Mouse (Mus musculus) CD8-positive naive resting alpha-beta T cell, adult 2 months (primary cell): ENCODE measurements around the gene Gm10217.

Experiments
- DNase-seq, 2 experiments: peaks; one replicate each; pipeline ENCODE4 v3.0.0; 2022; ENCODE audit warnings: low read depth in 2 of 2, low spot score in 2 of 2

Gene Gm10217

GRCm38 (mm10) chr8:9863951-9864350 is at the start of gene Gm10217:
Gene Gm10217, plus strand, starts transcription at chr8:9864251.
- no peak for DNase-seq

- no peak for DNase-seq
Observed at GRCm38 (mm10) chr8:9824770-9825169, 39.3 kb upstream of the Gm10217 start.

GRCm38 (mm10) chr8:9840257-9840656 is 23.8 kb upstream of the Gm10217 start:
- no peak for DNase-seq

GRCm38 (mm10) chr8:9859286-9859685 is 4.8 kb upstream of the Gm10217 start:
- no peak for DNase-seq

GRCm38 (mm10) chr8:9860539-9861203 is 3.4 kb upstream of the Gm10217 start:
- DNase-seq: no peak

- no peak for DNase-seq
Observed at GRCm38 (mm10) chr8:9865150-9865549, 1.1 kb downstream of the Gm10217 start.

GRCm38 (mm10) chr8:9868094-9868493 is 4.0 kb downstream of the Gm10217 start:
- DNase-seq: no peak

GRCm38 (mm10) chr8:9876241-9876640 is 12.2 kb downstream of the Gm10217 start:
- no peak for DNase-seq

- DNase-seq: no peak
Observed at GRCm38 (mm10) chr8:9879921-9880320, 15.9 kb downstream of the Gm10217 start.

GRCm38 (mm10) chr8:9886714-9887113 is 22.7 kb downstream of the Gm10217 start:
- DNase-seq: no peak

- no peak for DNase-seq
Observed at GRCm38 (mm10) chr8:9899199-9899598, 35.1 kb downstream of the Gm10217 start.

GRCm38 (mm10) chr8:9899673-9900072 is 35.6 kb downstream of the Gm10217 start:
- no peak for DNase-seq
